Mouse (Mus musculus): ENCODE measurements around the gene Sdccag8. TPM values are rescaled to one million over a fixed set of nuclear protein-coding genes. Genes with fewer than 3 reads are reported as not detected.
"Not testable (repeated sequence)": the region's sequence is repeated elsewhere in the genome, so short reads cannot be mapped to it uniquely, and the experiment has no call there.

Sdccag8 gene
- polyA plus RNA-seq, 1 experiment from 2014 or later, result 8.7 TPM

DNA sequence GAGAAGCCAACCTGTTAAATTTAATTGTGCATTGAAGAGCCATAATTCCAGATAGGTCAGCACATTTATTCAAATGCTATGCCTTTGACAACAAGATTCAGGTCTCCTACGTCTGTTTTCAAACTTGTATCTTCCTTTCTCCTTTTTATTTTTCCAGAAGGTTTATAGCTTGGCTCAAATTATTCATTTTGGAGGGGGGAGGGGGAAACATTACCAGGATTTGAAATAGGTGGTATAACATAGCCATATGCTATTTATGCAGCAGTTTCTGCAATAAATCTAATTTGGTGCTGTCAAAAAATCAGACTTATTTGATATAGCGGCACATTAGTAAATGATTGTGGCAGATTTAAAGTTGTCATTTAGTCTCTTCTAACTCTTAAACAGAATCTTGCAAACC, 116.1 kb downstream of the Sdccag8 start:
- Histone ChIP-seq H3K27me3 (replicated peaks) (no peaks in the 10 kb centered on the region), H3K36me3 (no peaks in the 10 kb centered on the region), H3K9ac (no peak overlapping the region), H3K9me3 (no peaks in the 10 kb centered on the region), H3K27ac (replicated peaks) (no peak overlapping the region), H3K4me3 (no peak overlapping the region), H3K4me1 (0 out of 2 replicates have a peak, but pooled peaks cover 5% of the 10 kb centered on the region), H3K4me2 (no peak overlapping the region)
- no peak for ATAC-seq (ENCODE audit: extremely low read depth, insufficient number of reproducible peaks, low FRiP score, low TSS enrichment)
- 85% methylated on average over 2 of the region's 2 CpGs for WGBS

DNA sequence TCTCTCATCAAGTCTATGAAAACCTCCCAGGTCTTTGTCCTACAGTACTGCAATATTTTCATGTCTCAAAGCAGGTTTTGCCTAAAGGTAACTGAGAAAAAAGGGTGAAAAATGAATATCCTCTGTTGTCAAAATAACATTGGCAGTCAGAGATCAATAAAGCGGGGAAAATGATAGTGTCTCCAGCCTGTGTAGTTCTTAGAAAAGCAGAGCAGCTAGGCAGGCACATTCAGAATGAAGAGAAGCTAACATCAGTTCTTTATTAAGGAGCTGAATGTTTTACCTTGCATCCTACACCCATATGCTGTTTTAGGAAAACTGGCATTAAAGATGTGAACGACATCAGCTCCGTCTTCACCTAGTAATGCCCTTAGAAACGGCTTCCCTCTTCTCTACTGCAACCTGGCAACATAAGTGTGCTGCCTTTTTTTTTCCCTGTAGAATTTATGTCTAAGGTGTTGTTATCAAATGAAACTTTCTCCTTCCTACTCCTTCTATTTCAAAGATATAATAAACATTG, 116.6 kb downstream of the Sdccag8 start:
- H3K4me3 ChIP-seq, result no peak overlapping the region
- H3K4me1 ChIP-seq, result peaks cover 9% of the 10 kb centered on the region; the same call in 1 of the 2 replicates
- H3K9ac ChIP-seq, result no peak overlapping the region
- 79% methylated on average over 4 of the region's 4 CpGs for WGBS
- no peaks in the 10 kb centered on the region for H3K9me3 ChIP-seq
- no peak for ATAC-seq (ENCODE audit: extremely low read depth, insufficient number of reproducible peaks, low FRiP score, low TSS enrichment)
- no peaks in the 10 kb centered on the region for H3K36me3 ChIP-seq
- H3K4me2 ChIP-seq, result no peak overlapping the region
- H3K27me3 ChIP-seq (replicated peaks), result no peaks in the 10 kb centered on the region
- H3K27ac ChIP-seq (replicated peaks), result no peak overlapping the region

DNA sequence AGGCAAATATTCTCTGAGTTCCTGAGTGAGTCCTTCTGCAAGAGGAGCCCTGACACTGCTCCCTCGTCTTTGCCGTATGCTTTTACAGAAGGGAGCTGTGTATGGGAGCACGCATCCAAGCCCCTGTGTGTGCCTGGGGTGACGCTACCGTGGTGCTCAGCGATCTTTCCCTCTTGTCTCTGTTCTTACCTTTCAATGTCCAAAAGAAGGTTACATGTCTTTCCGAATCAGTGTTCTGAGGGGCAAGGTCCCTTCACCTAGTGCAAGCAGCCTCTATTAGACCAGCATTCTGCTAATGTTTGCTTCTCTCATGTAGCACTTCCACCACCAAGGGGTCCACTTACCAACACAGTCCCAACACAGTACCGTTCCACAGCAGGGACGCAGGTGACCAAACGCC, 117.1 kb downstream of the Sdccag8 start:
- no peak overlapping the region for H3K4me3 ChIP-seq
- no peaks in the 10 kb centered on the region for H3K36me3 ChIP-seq
- peaks cover 9% of the 10 kb centered on the region; the same call in 1 of the 2 replicates for H3K4me1 ChIP-seq
- ATAC-seq (ENCODE audit: extremely low read depth, insufficient number of reproducible peaks, low FRiP score, low TSS enrichment), result no peak
- H3K27ac ChIP-seq (replicated peaks), result no peak overlapping the region
- no peak overlapping the region for H3K9ac ChIP-seq
- 83% methylated on average over 10 of the region's 10 CpGs for WGBS
- no peaks in the 10 kb centered on the region for H3K27me3 ChIP-seq (replicated peaks)
- H3K9me3 ChIP-seq, result no peaks in the 10 kb centered on the region
- H3K4me2 ChIP-seq, result no peak overlapping the region

DNA sequence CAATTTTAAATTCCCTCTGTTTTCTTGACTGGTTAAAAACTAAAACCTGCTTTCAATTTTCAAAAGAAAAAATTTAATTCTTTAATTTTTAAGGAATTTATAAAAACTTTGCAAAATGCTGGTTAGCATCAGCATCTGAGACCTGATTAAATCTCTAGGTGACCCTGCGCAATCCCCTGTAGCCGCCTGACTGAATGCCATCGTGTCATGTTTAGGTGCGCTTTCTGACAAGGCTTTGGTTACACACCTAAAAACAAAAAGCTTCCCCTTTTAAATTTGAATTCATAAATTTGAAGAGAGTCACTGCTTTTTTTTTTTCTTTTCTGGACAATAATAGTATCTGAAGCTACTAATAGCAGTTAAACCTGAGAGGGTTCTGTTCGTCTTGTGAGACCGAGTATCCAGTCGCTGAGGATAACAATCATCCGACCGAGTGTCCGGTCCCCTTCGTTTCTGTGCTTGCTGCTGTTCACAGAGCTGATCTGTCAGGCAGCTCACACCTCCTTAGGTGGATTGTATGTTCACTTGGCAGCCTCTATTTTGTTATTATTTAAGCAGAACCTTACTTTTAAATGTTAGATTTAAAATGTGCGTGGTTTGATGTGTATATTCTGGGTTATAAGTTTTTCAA, 118.0 kb downstream of the Sdccag8 start:
- 82% methylated on average over 12 of the region's 12 CpGs for WGBS
- Histone ChIP-seq H3K27me3 (replicated peaks) (no peaks in the 10 kb centered on the region), H3K4me2 (no peak overlapping the region), H3K4me3 (no peak overlapping the region), H3K9ac (no peak overlapping the region), H3K4me1 (peaks cover 9% of the 10 kb centered on the region; the same call in 1 of the 2 replicates), H3K36me3 (no peaks in the 10 kb centered on the region), H3K9me3 (no peaks in the 10 kb centered on the region), H3K27ac (replicated peaks) (no peak overlapping the region)
- no peak for ATAC-seq (ENCODE audit: extremely low read depth, insufficient number of reproducible peaks, low FRiP score, low TSS enrichment)

DNA sequence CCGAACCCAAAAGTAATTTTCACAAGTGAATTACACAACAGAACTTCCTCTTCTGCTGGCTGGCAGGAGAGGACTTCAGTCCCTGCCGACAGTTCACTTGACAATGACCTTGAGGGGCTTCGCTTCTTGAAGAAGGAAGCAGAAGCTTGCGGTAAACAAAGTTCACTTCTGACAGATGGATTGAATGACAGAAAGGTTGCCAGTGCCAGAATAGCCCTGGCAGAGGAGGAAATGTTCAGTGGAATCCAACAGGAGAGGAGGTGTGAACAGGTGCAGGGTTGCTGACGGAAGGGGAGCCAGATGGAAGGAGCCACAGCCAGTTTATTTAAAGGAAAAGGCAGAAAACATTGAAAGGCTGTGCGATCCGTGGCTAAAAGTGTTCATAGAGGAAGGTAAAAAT, 118.9 kb downstream of the Sdccag8 start:
- no peaks in the 10 kb centered on the region for H3K36me3 ChIP-seq
- no peak overlapping the region for H3K9ac ChIP-seq
- no peak overlapping the region for H3K4me3 ChIP-seq
- 56% methylated on average over 7 of the region's 7 CpGs for WGBS
- ATAC-seq (ENCODE audit: extremely low read depth, insufficient number of reproducible peaks, low FRiP score, low TSS enrichment), result no peak
- peaks cover 9% of the 10 kb centered on the region; the same call in 1 of the 2 replicates for H3K4me1 ChIP-seq
- H3K27me3 ChIP-seq (replicated peaks), result no peaks in the 10 kb centered on the region
- H3K4me2 ChIP-seq, result no peak overlapping the region
- no peak overlapping the region for H3K27ac ChIP-seq (replicated peaks)
- no peaks in the 10 kb centered on the region for H3K9me3 ChIP-seq

DNA sequence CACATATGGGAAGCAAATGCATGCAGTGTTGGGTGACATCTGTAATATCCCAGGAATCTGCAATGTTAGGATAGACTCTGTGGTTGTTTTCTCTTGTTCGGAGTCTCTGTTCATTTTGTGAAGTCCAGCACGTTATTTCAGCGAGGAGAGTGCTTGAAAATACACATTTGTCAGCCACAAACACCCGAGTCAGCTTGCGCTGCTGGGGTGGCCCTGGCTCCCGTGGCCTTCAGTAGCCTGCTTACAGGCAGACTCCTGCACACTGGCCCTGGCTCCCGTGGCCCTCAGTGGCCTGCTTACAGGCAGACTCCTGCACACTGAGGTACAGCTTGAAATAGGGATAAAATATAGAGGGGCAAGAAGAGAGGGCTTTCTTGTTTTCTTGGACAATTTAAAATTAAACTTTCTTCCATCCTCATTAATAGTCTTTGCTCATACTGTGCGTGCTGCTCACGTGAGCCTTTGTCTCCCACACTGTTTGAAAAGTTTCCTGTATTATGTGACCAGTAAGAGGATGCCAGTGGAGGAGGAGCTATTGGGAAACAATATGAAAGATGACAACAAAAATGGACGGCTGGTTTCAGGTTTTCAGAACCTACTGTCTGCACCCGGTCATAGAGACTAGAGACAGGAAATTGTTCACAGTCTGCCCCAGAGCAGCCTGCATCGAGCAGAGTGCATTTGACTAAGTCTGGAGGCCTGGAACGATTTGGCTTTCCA, 119.7 kb downstream of the Sdccag8 start:
- no peak for ATAC-seq (ENCODE audit: extremely low read depth, insufficient number of reproducible peaks, low FRiP score, low TSS enrichment)
- no peaks in the 10 kb centered on the region for H3K9me3 ChIP-seq
- H3K27ac ChIP-seq (replicated peaks), result no peak overlapping the region
- H3K27me3 ChIP-seq (replicated peaks), result no peaks in the 10 kb centered on the region
- peaks cover 9% of the 10 kb centered on the region; the same call in 1 of the 2 replicates for H3K4me1 ChIP-seq
- no peaks in the 10 kb centered on the region for H3K36me3 ChIP-seq
- H3K4me3 ChIP-seq, result no peak overlapping the region
- H3K9ac ChIP-seq, result no peak overlapping the region
- H3K4me2 ChIP-seq, result no peak overlapping the region
- WGBS, result 65% methylated on average over 13 of the region's 13 CpGs

DNA sequence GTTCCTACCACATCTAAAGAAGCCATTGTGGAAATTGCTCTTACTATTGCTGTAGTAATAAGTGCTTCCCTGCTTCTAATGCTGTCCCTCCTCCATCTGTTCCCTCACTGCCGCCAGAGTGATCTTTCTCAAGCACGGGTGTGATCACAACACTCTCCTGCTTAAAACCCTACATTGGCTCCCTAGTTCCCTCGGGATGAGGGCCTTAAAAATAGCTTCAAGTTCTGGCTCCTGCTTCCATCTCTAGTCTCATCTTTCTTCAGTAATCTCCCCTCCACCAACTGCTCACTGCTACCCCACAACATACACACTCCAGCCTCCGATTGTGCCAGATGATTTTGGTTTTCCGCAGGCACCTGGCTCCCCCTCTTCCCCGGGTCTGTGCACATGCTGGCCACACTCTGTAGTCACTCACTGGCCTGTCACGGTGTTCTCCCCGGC, 125.5 kb downstream of the Sdccag8 start:
- peaks cover 11% of the 10 kb centered on the region; the same call in 1 of the 2 replicates for H3K4me1 ChIP-seq
- no peak overlapping the region for H3K27ac ChIP-seq (replicated peaks)
- H3K4me3 ChIP-seq, result no peak overlapping the region
- ATAC-seq (ENCODE audit: extremely low read depth, insufficient number of reproducible peaks, low FRiP score, low TSS enrichment), result no peak
- H3K9me3 ChIP-seq, result no peaks in the 10 kb centered on the region
- WGBS, result 47% methylated on average over 8 of the region's 8 CpGs
- H3K36me3 ChIP-seq, result no peaks in the 10 kb centered on the region
- no peaks in the 10 kb centered on the region for H3K27me3 ChIP-seq (replicated peaks)
- no peak overlapping the region for H3K4me2 ChIP-seq
- H3K9ac ChIP-seq, result no peak overlapping the region

DNA sequence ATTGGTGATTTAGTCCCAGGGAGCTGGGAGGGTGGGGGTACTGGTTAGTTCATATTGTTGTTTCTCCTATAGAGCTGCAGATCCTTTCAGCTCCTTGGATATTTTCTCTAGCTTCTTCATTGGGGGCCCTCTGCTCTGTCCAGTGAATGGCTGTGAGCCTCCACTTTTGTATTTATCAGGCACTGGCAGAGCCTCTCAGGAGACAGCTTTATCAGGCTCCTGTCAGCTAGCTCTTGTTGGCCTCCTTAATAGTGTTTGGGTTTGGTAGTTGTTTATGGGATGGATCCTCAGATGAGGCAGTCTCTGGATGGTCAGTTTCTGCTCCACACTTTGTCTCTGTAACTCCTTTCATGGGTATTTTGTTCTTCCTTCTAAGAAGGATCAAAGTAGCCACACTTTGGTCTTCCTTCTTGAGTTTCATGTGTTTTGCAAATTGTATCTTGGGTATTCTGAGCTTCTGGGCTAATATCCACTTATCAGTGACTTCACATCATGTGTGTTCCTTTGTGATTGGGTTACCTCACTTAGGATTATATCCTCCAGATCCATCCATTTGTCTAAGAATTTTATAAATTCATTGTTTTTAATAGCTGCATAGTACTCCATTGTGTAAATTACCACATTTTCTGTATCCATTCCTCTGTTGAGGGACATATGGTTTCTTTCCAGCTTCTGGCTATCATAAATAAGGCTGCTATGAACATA, 127.0 kb downstream of the Sdccag8 start:
- ATAC-seq (ENCODE audit: extremely low read depth, insufficient number of reproducible peaks, low FRiP score, low TSS enrichment); H3K36me3 ChIP-seq; H3K4me2 ChIP-seq; H3K27ac ChIP-seq (replicated peaks); H3K4me1 ChIP-seq; H3K9ac ChIP-seq; H3K27me3 ChIP-seq (replicated peaks); H3K9me3 ChIP-seq; H3K4me3 ChIP-seq: not testable (repeated sequence)

DNA sequence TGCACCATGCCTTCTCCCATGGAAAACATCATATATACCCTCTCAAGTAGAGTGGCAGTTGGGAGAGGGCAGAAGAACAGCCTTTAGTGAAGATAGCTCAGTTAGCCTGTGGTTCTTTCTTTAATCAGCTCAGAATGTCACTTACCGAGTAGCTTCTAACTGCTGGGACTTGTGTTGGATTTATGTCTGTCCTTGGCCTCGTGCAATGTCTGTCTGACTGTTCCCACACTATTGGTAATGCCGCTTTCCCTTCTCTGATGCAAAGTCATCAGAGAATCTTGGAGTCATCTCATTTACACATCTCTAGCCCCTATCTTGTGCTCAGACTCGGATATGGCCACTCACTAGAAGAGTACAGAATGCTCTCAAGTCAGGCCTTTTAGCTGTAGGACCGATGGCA, 128.7 kb downstream of the Sdccag8 start:
- H3K27ac ChIP-seq (replicated peaks), result no peak overlapping the region
- no peak for ATAC-seq (ENCODE audit: extremely low read depth, insufficient number of reproducible peaks, low FRiP score, low TSS enrichment)
- peaks cover 7% of the 10 kb centered on the region; the same call in 1 of the 2 replicates for H3K4me1 ChIP-seq
- H3K36me3 ChIP-seq, result no peaks in the 10 kb centered on the region
- WGBS, result 81% methylated on average over 5 of the region's 5 CpGs
- no peak overlapping the region for H3K4me2 ChIP-seq
- H3K9ac ChIP-seq, result no peak overlapping the region
- H3K4me3 ChIP-seq, result no peak overlapping the region
- no peaks in the 10 kb centered on the region for H3K9me3 ChIP-seq
- H3K27me3 ChIP-seq (replicated peaks), result no peaks in the 10 kb centered on the region

DNA sequence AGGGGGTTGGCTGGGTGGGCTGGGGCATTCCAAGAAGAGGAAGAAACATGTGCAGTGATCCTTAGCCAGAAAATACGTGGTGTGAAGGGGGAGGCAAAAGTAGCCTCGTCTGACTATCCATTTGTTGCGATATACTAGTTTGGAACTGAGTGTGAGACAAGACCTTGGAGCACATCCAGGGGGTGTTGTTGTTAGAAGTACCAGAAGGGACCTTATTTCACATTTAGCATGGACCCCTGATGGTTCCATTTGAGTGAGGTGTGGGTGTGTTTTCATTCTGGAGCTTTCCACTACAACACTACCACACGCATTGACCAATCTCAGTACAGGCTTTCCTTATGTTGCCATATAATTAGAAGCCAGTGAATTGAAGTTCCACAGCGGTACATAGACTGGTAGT, 129.5 kb downstream of the Sdccag8 start:
- no peak overlapping the region for H3K4me2 ChIP-seq
- no peak for ATAC-seq (ENCODE audit: extremely low read depth, insufficient number of reproducible peaks, low FRiP score, low TSS enrichment)
- H3K9me3 ChIP-seq, result no peaks in the 10 kb centered on the region
- no peak overlapping the region for H3K27ac ChIP-seq (replicated peaks)
- H3K9ac ChIP-seq, result no peak overlapping the region
- H3K27me3 ChIP-seq (replicated peaks), result no peaks in the 10 kb centered on the region
- H3K4me1 ChIP-seq, result peaks cover 7% of the 10 kb centered on the region; the same call in 1 of the 2 replicates
- no peaks in the 10 kb centered on the region for H3K36me3 ChIP-seq
- WGBS, result 72% methylated on average over 5 of the region's 5 CpGs
- H3K4me3 ChIP-seq, result no peak overlapping the region

DNA sequence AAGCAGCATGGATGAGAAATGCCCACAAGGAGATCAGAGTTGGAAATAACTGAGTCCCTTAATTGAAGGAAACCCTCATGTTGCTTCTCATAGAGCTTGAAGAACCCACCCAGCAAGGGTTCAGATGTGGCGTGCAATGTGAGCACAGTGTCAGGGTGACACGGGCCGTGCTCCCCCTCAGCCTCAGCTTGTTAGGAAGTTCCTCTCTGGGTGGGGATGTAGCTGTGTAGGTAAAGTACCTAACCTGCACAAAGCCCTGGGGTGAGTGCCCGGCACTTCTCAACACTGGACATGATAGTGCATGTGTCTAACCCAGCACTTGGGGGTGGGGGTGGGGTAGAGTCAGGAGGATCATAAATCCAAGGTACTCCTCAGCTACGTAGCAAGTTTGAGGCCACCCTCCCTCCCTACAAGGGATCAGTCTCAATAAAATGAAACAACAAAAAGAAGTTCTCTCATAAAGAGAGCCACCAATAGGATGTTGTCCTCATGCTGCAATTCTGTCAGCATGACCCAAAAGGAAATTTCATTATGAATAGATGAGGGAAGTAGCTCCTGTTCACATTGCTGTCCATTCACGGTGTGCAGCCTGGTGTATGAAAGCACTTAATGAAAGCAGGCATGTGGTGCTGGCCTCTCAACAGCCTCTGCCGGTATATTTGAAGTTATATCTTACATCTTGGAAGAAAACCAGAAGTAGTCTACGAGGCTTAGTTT, 130.2 kb downstream of the Sdccag8 start:
- H3K27ac ChIP-seq (replicated peaks), result no peak overlapping the region
- ATAC-seq (ENCODE audit: extremely low read depth, insufficient number of reproducible peaks, low FRiP score, low TSS enrichment), result no peak
- H3K4me3 ChIP-seq, result no peak overlapping the region
- no peaks in the 10 kb centered on the region for H3K36me3 ChIP-seq
- no peaks in the 10 kb centered on the region for H3K9me3 ChIP-seq
- no peak overlapping the region for H3K4me2 ChIP-seq
- H3K4me1 ChIP-seq, result peaks cover 7% of the 10 kb centered on the region; the same call in 1 of the 2 replicates
- H3K27me3 ChIP-seq (replicated peaks), result no peaks in the 10 kb centered on the region
- no peak overlapping the region for H3K9ac ChIP-seq
- 73% methylated on average over 8 of the region's 8 CpGs for WGBS
